Mouse (Mus musculus): ENCODE results near the gene Tmem174. TPM values are rescaled to one million over a fixed set of nuclear protein-coding genes. Genes with fewer than 3 reads are reported as not detected.

Tmem174 gene
- polyA plus RNA-seq, 1 experiment from 2014 or later, result not detected

GRCm38 (mm10) chr13:98626736-98627135 lies 10.5 kb downstream of the Tmem174 start:
- Histone ChIP-seq H3K27ac (no peak overlapping the region), H3K36me3 (no peaks in the 10 kb centered on the region), H3K9ac (no peak overlapping the region), H3K4me3 (no peak overlapping the region), H3K4me1 (no peaks in the 10 kb centered on the region), H3K9me3 (replicated peaks) (no peaks in the 10 kb centered on the region), H3K27me3 (replicated peaks) (peaks cover 5% of the 10 kb centered on the region; the same call in 1 of the 2 replicates), H3K4me2 (no peak overlapping the region)
- ATAC-seq, result no peak
- WGBS (ENCODE audit: insufficient replicate concordance), result 77% methylated on average over 20 of the region's 20 CpGs

GRCm38 (mm10) chr13:98624506-98624905 lies 12.7 kb downstream of the Tmem174 start:
- H3K4me2 ChIP-seq, result no peak overlapping the region
- no peak for ATAC-seq
- H3K9ac ChIP-seq, result no peak overlapping the region
- H3K36me3 ChIP-seq, result no peaks in the 10 kb centered on the region
- no peak overlapping the region for H3K4me3 ChIP-seq
- WGBS (ENCODE audit: insufficient replicate concordance), result 79% methylated on average over 10 of the region's 10 CpGs
- no peaks in the 10 kb centered on the region for H3K4me1 ChIP-seq
- H3K9me3 ChIP-seq (replicated peaks), result no peaks in the 10 kb centered on the region
- H3K27ac ChIP-seq, result no peak overlapping the region
- H3K27me3 ChIP-seq (replicated peaks), result no peaks in the 10 kb centered on the region

GRCm38 (mm10) chr13:98622881-98623549 lies 14.2 kb downstream of the Tmem174 start:
- Histone ChIP-seq H3K27ac (no peak overlapping the region), H3K4me2 (no peak overlapping the region), H3K9me3 (replicated peaks) (no peaks in the 10 kb centered on the region), H3K4me3 (no peak overlapping the region), H3K9ac (no peak overlapping the region), H3K27me3 (replicated peaks) (no peaks in the 10 kb centered on the region), H3K36me3 (no peaks in the 10 kb centered on the region), H3K4me1 (no peaks in the 10 kb centered on the region)
- ATAC-seq, result no peak
- WGBS (ENCODE audit: insufficient replicate concordance), result 54% methylated on average over 8 of the region's 8 CpGs

GRCm38 (mm10) chr13:98617429-98618067 lies 19.7 kb downstream of the Tmem174 start:
- WGBS (ENCODE audit: insufficient replicate concordance), result 62% methylated on average over 17 of the region's 17 CpGs
- Histone ChIP-seq H3K9ac (no peak overlapping the region), H3K9me3 (replicated peaks) (0 out of 2 replicates have a peak, but pooled peaks cover 4% of the 10 kb centered on the region), H3K36me3 (no peaks in the 10 kb centered on the region), H3K4me1 (no peaks in the 10 kb centered on the region), H3K4me3 (no peak overlapping the region), H3K27me3 (replicated peaks) (no peaks in the 10 kb centered on the region), H3K4me2 (no peak overlapping the region), H3K27ac (no peak overlapping the region)
- ATAC-seq, result no peak

GRCm38 (mm10) chr13:98607885-98608477 lies 29.2 kb downstream of the Tmem174 start:
- Histone ChIP-seq H3K4me1 (no peaks in the 10 kb centered on the region), H3K36me3 (no peaks in the 10 kb centered on the region), H3K27ac (no peak overlapping the region), H3K9me3 (replicated peaks) (no peaks in the 10 kb centered on the region), H3K4me2 (no peak overlapping the region), H3K27me3 (replicated peaks) (no peaks in the 10 kb centered on the region), H3K4me3 (no peak overlapping the region), H3K9ac (no peak overlapping the region)
- WGBS (ENCODE audit: insufficient replicate concordance), result 53% methylated on average over 9 of the region's 9 CpGs
- ATAC-seq, result no peak

- ATAC-seq, result no peak
- Histone ChIP-seq H3K36me3 (no peaks in the 10 kb centered on the region), H3K27ac (no peak overlapping the region), H3K4me3 (no peak overlapping the region), H3K4me1 (no peaks in the 10 kb centered on the region), H3K9ac (no peak overlapping the region), H3K4me2 (no peak overlapping the region), H3K9me3 (replicated peaks) (no peaks in the 10 kb centered on the region), H3K27me3 (replicated peaks) (no peaks in the 10 kb centered on the region)
- 81% methylated on average over 11 of the region's 11 CpGs for WGBS (ENCODE audit: insufficient replicate concordance)
Observed at GRCm38 (mm10) chr13:98603799-98604198, 33.4 kb downstream of the Tmem174 start.

GRCm38 (mm10) chr13:98596746-98597145 lies 40.5 kb downstream of the Tmem174 start:
- 68% methylated on average over 4 of the region's 4 CpGs for WGBS (ENCODE audit: insufficient replicate concordance)
- Histone ChIP-seq H3K27ac (no peak overlapping the region), H3K9me3 (replicated peaks) (no peaks in the 10 kb centered on the region), H3K9ac (no peak overlapping the region), H3K4me3 (no peak overlapping the region), H3K27me3 (replicated peaks) (no peaks in the 10 kb centered on the region; the same call in 1 of the 2 replicates), H3K36me3 (no peaks in the 10 kb centered on the region), H3K4me2 (no peak overlapping the region), H3K4me1 (no peaks in the 10 kb centered on the region)
- no peak for ATAC-seq

- Histone ChIP-seq H3K36me3 (no peaks in the 10 kb centered on the region), H3K9me3 (replicated peaks) (no peaks in the 10 kb centered on the region), H3K4me3 (no peak overlapping the region), H3K4me2 (no peak overlapping the region), H3K27ac (no peak overlapping the region), H3K27me3 (replicated peaks) (peaks cover 5% of the 10 kb centered on the region), H3K4me1 (no peaks in the 10 kb centered on the region), H3K9ac (no peak overlapping the region)
- WGBS (ENCODE audit: insufficient replicate concordance), result 65% methylated on average over 10 of the region's 10 CpGs
- no peak for ATAC-seq
Observed at GRCm38 (mm10) chr13:98594726-98595141, 42.5 kb downstream of the Tmem174 start.

GRCm38 (mm10) chr13:98593938-98594539 lies 43.2 kb downstream of the Tmem174 start:
- 61% methylated on average over 11 of the region's 11 CpGs for WGBS (ENCODE audit: insufficient replicate concordance)
- no peak overlapping the region for H3K9ac ChIP-seq
- peaks cover 3% of the 10 kb centered on the region; the same call in 1 of the 2 replicates for H3K4me1 ChIP-seq
- ATAC-seq, result no peak
- H3K36me3 ChIP-seq, result no peaks in the 10 kb centered on the region
- peaks cover 12% of the 10 kb centered on the region for H3K27me3 ChIP-seq (replicated peaks)
- H3K4me2 ChIP-seq, result no peak overlapping the region
- H3K27ac ChIP-seq, result no peak overlapping the region
- no peaks in the 10 kb centered on the region for H3K9me3 ChIP-seq (replicated peaks)
- H3K4me3 ChIP-seq, result no peak overlapping the region

GRCm38 (mm10) chr13:98591406-98591805 lies 45.8 kb downstream of the Tmem174 start:
- H3K4me2 ChIP-seq, result no peak overlapping the region
- WGBS (ENCODE audit: insufficient replicate concordance), result 54% methylated on average over 6 of the region's 6 CpGs
- no peak for ATAC-seq

GRCm38 (mm10) chr13:98590693-98591389 lies 46.4 kb downstream of the Tmem174 start:
- no peak overlapping the region for H3K27ac ChIP-seq
- no peak overlapping the region for H3K4me2 ChIP-seq
- peaks cover 9% of the 10 kb centered on the region; the same call in 1 of the 2 replicates for H3K4me1 ChIP-seq
- peaks cover 42% of the 10 kb centered on the region for H3K27me3 ChIP-seq (replicated peaks)
- H3K4me3 ChIP-seq, result no peak overlapping the region
- H3K9me3 ChIP-seq (replicated peaks), result no peaks in the 10 kb centered on the region
- no peak overlapping the region for H3K9ac ChIP-seq
- no peaks in the 10 kb centered on the region for H3K36me3 ChIP-seq
- WGBS (ENCODE audit: insufficient replicate concordance), result 47% methylated on average over 6 of the region's 6 CpGs
- ATAC-seq, result no peak

More at GRCm38 (mm10) chr13:98591406-98591805, 45.8 kb downstream of the Tmem174 start:
- Histone ChIP-seq H3K27ac (no peak overlapping the region), H3K27me3 (replicated peaks) (peaks cover 37% of the 10 kb centered on the region), H3K4me3 (no peak overlapping the region), H3K36me3 (no peaks in the 10 kb centered on the region), H3K9ac (no peak overlapping the region), H3K4me1 (peaks cover 9% of the 10 kb centered on the region; the same call in 1 of the 2 replicates), H3K9me3 (replicated peaks) (no peaks in the 10 kb centered on the region)
